Mouse (Mus musculus): ENCODE data around the gene Ccdc88a. TPM values are rescaled to one million over a fixed set of nuclear protein-coding genes. Genes with fewer than 3 reads are reported as not detected.

Ccdc88a gene
- total and polyA plus RNA-seq, 3 experiments, result 4.0 to 225 (median 5.9) TPM

- TF ChIP-seq ZMIZ1 (IDR thresholded peaks at IDR 0.05; ENCODE audit: low read depth, low read length) (peak; percentile 95), NRF1 (IDR thresholded peaks at IDR 0.05; ENCODE audit: insufficient read depth, low read depth, low read length, poor library complexity, severe bottlenecking) (no peak)
Measured at GRCm38 (mm10) chr11:29514682-29515412, 141.4 kb downstream of the Ccdc88a start, which contains the start of gene Prorsd1 (continued).

GRCm38 (mm10) chr11:29525988-29526794, 152.7 kb downstream of the Ccdc88a start, which contains the start of gene Mtif2:
Mtif2 (plus strand) TSS chr11:29526408.
- Histone ChIP-seq H3K27me3 (ENCODE audit: control insufficient read depth in 1 of 2, insufficient read depth in 2 of 2, low read length in 2 of 2) (no peaks in the 10 kb centered on the region), H3K4me3 (ENCODE audit: control insufficient read depth in 1 of 2, insufficient read depth in 1 of 2, low read depth in 2 of 2, low read length in 2 of 2) (peak within 1 kb of the TSS; percentile 88 to 96), H3K36me3 (ENCODE audit: control insufficient read depth in 1 of 2, insufficient read depth in 2 of 2, low read length in 2 of 2) (peaks cover 6 to 29% of the 10 kb centered on the region in 2 experiments), H3K27ac (ENCODE audit: control insufficient read depth, low read depth, low read length) (peak within 1 kb of the TSS; percentile 88), H3K9me3 (replicated peaks; ENCODE audit: insufficient read depth, low read length) (no peaks in the 10 kb centered on the region), H3K9ac (ENCODE audit: control insufficient read depth, low read depth, low read length, poor library complexity, severe bottlenecking) (peak within 1 kb of the TSS; percentile 96), H3K79me2 (ENCODE audit: control insufficient read depth, insufficient read depth, low read length, poor library complexity) (peaks cover 20% of the 10 kb centered on the region), H3K4me1 (ENCODE audit: control insufficient read depth in 1 of 2, insufficient read depth in 2 of 2, low read length in 2 of 2) (peaks cover 11% of the 10 kb centered on the region in 2 experiments)
- DNase-seq (ENCODE audit: low read depth, low spot score), result peak; percentile 96
- TF ChIP-seq CHD1 (IDR thresholded peaks at IDR 0.05; ENCODE audit: low read depth, low read length) (peak; percentile 73), JUND (IDR thresholded peaks at IDR 0.05; ENCODE audit: low read depth, low read length) (no peak), POLR2A (IDR thresholded peaks at IDR 0.05; ENCODE audit: control insufficient read depth in 1 of 2, insufficient read depth in 1 of 2, low read depth in 1 of 2, low read length in 2 of 2, poor library complexity in 1 of 2) (peak; percentile 98 to 100), TBP (IDR thresholded peaks at IDR 0.05; ENCODE audit: low read depth, low read length) (peak; percentile 93), MEF2A (IDR thresholded peaks at IDR 0.05; ENCODE audit: extremely low read depth, insufficient replicate concordance, low read depth, low read length, poor library complexity, severe bottlenecking) (no peak), GATA1 (IDR thresholded peaks at IDR 0.05; ENCODE audit: low read depth, low read length) (0 out of 2 replicates have a peak, but pooled peaks have one; percentile 6), HCFC1 (IDR thresholded peaks at IDR 0.05; ENCODE audit: low read depth, low read length) (peak; percentile 98), TAL1 (IDR thresholded peaks at IDR 0.05; ENCODE audit: low read length) (no peak), EP300 (IDR thresholded peaks at IDR 0.05; ENCODE audit: low read depth in 1 of 2, low read length in 2 of 2) (peak in 1 of 2 experiments; percentile 43; a peak in 2 of 4 replicates), MAX (IDR thresholded peaks at IDR 0.05; ENCODE audit: low read length) (peak; percentile 84), TCF12 (IDR thresholded peaks at IDR 0.05; ENCODE audit: low read depth, low read length) (peak; percentile 80), USF1 (IDR thresholded peaks at IDR 0.05; ENCODE audit: low read depth, low read length) (peak; percentile 33; the same call in 1 of the 2 replicates), POLR2AphosphoS5 (IDR thresholded peaks at IDR 0.05; ENCODE audit: borderline replicate concordance, low read depth, low read length) (no peak), MAZ (IDR thresholded peaks at IDR 0.05; ENCODE audit: low read depth, low read length) (peak; percentile 81), UBTF (IDR thresholded peaks at IDR 0.05; ENCODE audit: borderline replicate concordance, insufficient read depth, low read depth, low read length) (0 out of 2 replicates have a peak, but pooled peaks have one; percentile 55), ZMIZ1 (IDR thresholded peaks at IDR 0.05; ENCODE audit: low read depth, low read length) (peak; percentile 96), KAT2A (conservative IDR thresholded peaks at IDR 0.05; ENCODE audit: low read depth, low read length) (peak; percentile 86), POLR2AphosphoS2 (IDR thresholded peaks at IDR 0.05; ENCODE audit: low read length) (peak; percentile 99), MYC (IDR thresholded peaks at IDR 0.05; ENCODE audit: low read depth, low read length) (peak; percentile 84), MYB (IDR thresholded peaks at IDR 0.05; ENCODE audit: low read depth, low read length) (peak; percentile 29; the same call in 1 of the 2 replicates), CHD2 (IDR thresholded peaks at IDR 0.05; ENCODE audit: low read length) (no peak), SMC3 (IDR thresholded peaks at IDR 0.05; ENCODE audit: low read depth, low read length) (peak; percentile 1; the same call in 1 of the 2 replicates), BHLHE40 (IDR thresholded peaks at IDR 0.05; ENCODE audit: borderline replicate concordance, low read depth, low read length) (no peak), ZNF384 (IDR thresholded peaks at IDR 0.05; ENCODE audit: low read depth, low read length) (peak; percentile 80), NELFE (IDR thresholded peaks at IDR 0.05; ENCODE audit: low read depth, low read length) (peak; percentile 99), ELF1 (IDR thresholded peaks at IDR 0.05; ENCODE audit: low read depth, low read length) (peak; percentile 87), RCOR1 (IDR thresholded peaks at IDR 0.05; ENCODE audit: low read depth, low read length) (peak; percentile 62; the same call in 1 of the 2 replicates), SIN3A (IDR thresholded peaks at IDR 0.05; ENCODE audit: low read length) (peak; percentile 96), GABPA (IDR thresholded peaks at IDR 0.05; ENCODE audit: low read depth, low read length) (no peak), MXI1 (IDR thresholded peaks at IDR 0.05; ENCODE audit: low read depth, low read length) (peak; percentile 87; the same call in 1 of the 2 replicates), E2F4 (IDR thresholded peaks at IDR 0.05; ENCODE audit: borderline replicate concordance, low read depth, low read length) (no peak; the same call in 1 of the 2 replicates)

Measured in MEL (cell line).